Mouse (Mus musculus) c-Kit-positive CD71-positive TER-119-positive erythroid progenitor cells, embryonic 14.5 days (primary cell): ENCODE data around the gene Slc2a13.

Experiments
- DNase-seq: peaks from one replicate; pipeline ENCODE4 v3.0.0-alpha.2; 2013; ENCODE audit warnings: low spot score

Gene Slc2a13

GRCm38 (mm10) chr15:91263926-91264325, 309.1 kb downstream of the Slc2a13 start:
- no peak for DNase-seq

- DNase-seq: peak; percentile 62
These were observed 312.5 kb downstream of the Slc2a13 start for GRCm38 (mm10) chr15:91260578-91260977.

- DNase-seq: no peak
These were observed 315.9 kb downstream of the Slc2a13 start for GRCm38 (mm10) chr15:91257140-91257539.

- DNase-seq: no peak
These were observed 317.8 kb downstream of the Slc2a13 start for GRCm38 (mm10) chr15:91255308-91255707.

- DNase-seq: peak; percentile 46
These were observed 320.1 kb downstream of the Slc2a13 start for GRCm38 (mm10) chr15:91252956-91253355.

- peak; percentile 71 for DNase-seq
These were observed 321.3 kb downstream of the Slc2a13 start for GRCm38 (mm10) chr15:91251544-91252408.

GRCm38 (mm10) chr15:91250815-91251214, 322.2 kb downstream of the Slc2a13 start:
- DNase-seq: no peak

- DNase-seq: no peak
These were observed 332.3 kb downstream of the Slc2a13 start for GRCm38 (mm10) chr15:91240683-91241335.

GRCm38 (mm10) chr15:91237294-91237693, 335.8 kb downstream of the Slc2a13 start:
- DNase-seq: no peak
